Mouse (Mus musculus): ENCODE results near the gene Kcnj14.

GRCm38 (mm10) chr7:45802551-45802950, 22.0 kb downstream of the Kcnj14 start:
- TF ChIP-seq CTCF (IDR thresholded peaks at IDR 0.05; ENCODE audit: low read depth) (no peak), EP300 (IDR thresholded peaks at IDR 0.05; ENCODE audit: low read depth) (no peak)
